In genomic region chr10:51405141-51405540, GRCm38 (mm10) we compare ENCODE assay signal across 10 mouse cellular contexts.
DNase-seq lines count a peak whose midpoint lies in the region; ATAC-seq and TF ChIP-seq lines count a peak whose summit lies in the region.
"Had no signal": no experiment of that assay in that cellular context is flagged by ENCODE, and none has a peak within 500 bp of the region (broad histone marks: within the 10 kb centered on the region; RNA-seq: fewer than 3 reads in every experiment).

No protein-coding gene starts in this region.

- intact Hi-C loops in left cerebral cortex, postnatal 4 days (cut with DNase I) = loop anchor here (5.0 kb wide), 2 partner anchors 493 to 703 kb away; no protein-coding TSS in a partner anchor

- no peak overlapping the region for H3K4me3 ChIP-seq in spleen, adult 2 months (ENCODE audit: extremely low read depth, insufficient read depth, insufficient read length)
- no peak overlapping the region for H3K4me3 ChIP-seq in forebrain, embryonic 14.5 days (ENCODE audit: low read depth, low read length)
- H3K4me3 ChIP-seq in intestine, embryonic 15.5 days (replicated peaks) = no peak overlapping the region
- H3K4me3 ChIP-seq: erythroblast, embryonic 14.5 days; stomach, embryonic 15.5 days had no signal

- no peak for TF ChIP-seq POLR2A in spleen, adult 2 months (IDR thresholded peaks at IDR 0.05; ENCODE audit: low read depth, low read length)

- ATAC-seq in forebrain, embryonic 14.5 days = peak; percentile 89
- ATAC-seq in intestine, embryonic 15.5 days = 0 out of 2 replicates have a peak, but pooled peaks have one; percentile 59
- peak; percentile 86 for ATAC-seq in monocyte, adult 5-6 weeks (replicated peaks; ENCODE audit: insufficient number of reproducible peaks, low FRiP score, low TSS enrichment, poor library complexity, severe bottlenecking)

- no peak overlapping the region for H3K4me2 ChIP-seq in forebrain, embryonic 14.5 days (ENCODE audit: low read length)
- no peak overlapping the region for H3K4me2 ChIP-seq in intestine, embryonic 15.5 days (replicated peaks)
- H3K4me2 ChIP-seq: stomach, embryonic 15.5 days had no signal

- DNase-seq in spleen, adult 2 months (ENCODE audit: low read depth in 1 of 2, low spot score in 2 of 2) = peak; percentile 21 to 27
- DNase-seq in spleen, adult 12 weeks (ENCODE audit: low spot score) = no peak
- peak; percentile 46 for DNase-seq in c-Kit-positive CD71-positive TER-119-negative erythroid progenitor cells, embryonic 14.5 days (ENCODE audit: low read depth)
- DNase-seq in forebrain, embryonic 14.5 days (ENCODE audit: low spot score) = peak; percentile 90
- peak; percentile 58 for DNase-seq in left cerebral cortex, postnatal 4 days
- peak; percentile 29 for DNase-seq in thymus, postnatal 25 days

- H3K36me3 ChIP-seq in spleen, adult 2 months (ENCODE audit: control insufficient read depth, insufficient read depth, low read length) = no peaks in the 10 kb centered on the region
- no peaks in the 10 kb centered on the region for H3K36me3 ChIP-seq in forebrain, embryonic 14.5 days (ENCODE audit: control insufficient read depth, insufficient read depth, low read length)
- no peaks in the 10 kb centered on the region for H3K36me3 ChIP-seq in intestine, embryonic 15.5 days
- H3K36me3 ChIP-seq: stomach, embryonic 15.5 days had no signal

- no peaks in the 10 kb centered on the region for H3K4me1 ChIP-seq in spleen, adult 2 months (ENCODE audit: control insufficient read depth, insufficient read depth, insufficient read length)
- H3K4me1 ChIP-seq in forebrain, embryonic 14.5 days (ENCODE audit: control insufficient read depth, insufficient read depth, low read length) = no peaks in the 10 kb centered on the region
- no peaks in the 10 kb centered on the region for H3K4me1 ChIP-seq in intestine, embryonic 15.5 days (replicated peaks)
- H3K4me1 ChIP-seq: stomach, embryonic 15.5 days had no signal

- no peak overlapping the region for H3K27ac ChIP-seq in spleen, adult 2 months (ENCODE audit: insufficient read depth, low read length)
- H3K27ac ChIP-seq in forebrain, embryonic 14.5 days (ENCODE audit: low read depth, low read length) = no peak overlapping the region
- no peak overlapping the region for H3K27ac ChIP-seq in intestine, embryonic 15.5 days
- H3K27ac ChIP-seq: stomach, embryonic 15.5 days had no signal

- TF ChIP-seq CTCF in spleen, adult 2 months (IDR thresholded peaks at IDR 0.05; ENCODE audit: extremely low read depth, insufficient read depth, insufficient read length, insufficient replicate concordance) = peak; percentile 32; the same call in 1 of the 2 replicates

- H3K9me3 ChIP-seq in forebrain, embryonic 14.5 days (replicated peaks; ENCODE audit: control insufficient read depth, low read length) = no peaks in the 10 kb centered on the region
- H3K9me3 ChIP-seq in intestine, embryonic 15.5 days = no peaks in the 10 kb centered on the region
- H3K9me3 ChIP-seq: stomach, embryonic 15.5 days had no signal

- H3K9ac ChIP-seq in forebrain, embryonic 14.5 days (ENCODE audit: low read length) = no peak overlapping the region
- no peak overlapping the region for H3K9ac ChIP-seq in intestine, embryonic 15.5 days
- H3K9ac ChIP-seq: stomach, embryonic 15.5 days had no signal

- H3K27me3 ChIP-seq in spleen, adult 2 months (ENCODE audit: control insufficient read depth, insufficient read depth, low read length) = no peaks in the 10 kb centered on the region
- H3K27me3 ChIP-seq in forebrain, embryonic 14.5 days (replicated peaks; ENCODE audit: control insufficient read depth, insufficient read depth, low read length) = no peaks in the 10 kb centered on the region
- H3K27me3 ChIP-seq in intestine, embryonic 15.5 days (replicated peaks) = no peaks in the 10 kb centered on the region
- H3K27me3 ChIP-seq: stomach, embryonic 15.5 days had no signal

- 2% methylated on average over 9 of the region's 9 CpGs for WGBS in spleen, adult 2 months
- WGBS in forebrain, embryonic 14.5 days = 5% methylated on average over 9 of the region's 9 CpGs
- WGBS in intestine, embryonic 15.5 days = 6% methylated on average over 9 of the region's 9 CpGs
